Comparison of ENCODE assay signal across 31 mouse cellular contexts in the genomic region with DNA sequence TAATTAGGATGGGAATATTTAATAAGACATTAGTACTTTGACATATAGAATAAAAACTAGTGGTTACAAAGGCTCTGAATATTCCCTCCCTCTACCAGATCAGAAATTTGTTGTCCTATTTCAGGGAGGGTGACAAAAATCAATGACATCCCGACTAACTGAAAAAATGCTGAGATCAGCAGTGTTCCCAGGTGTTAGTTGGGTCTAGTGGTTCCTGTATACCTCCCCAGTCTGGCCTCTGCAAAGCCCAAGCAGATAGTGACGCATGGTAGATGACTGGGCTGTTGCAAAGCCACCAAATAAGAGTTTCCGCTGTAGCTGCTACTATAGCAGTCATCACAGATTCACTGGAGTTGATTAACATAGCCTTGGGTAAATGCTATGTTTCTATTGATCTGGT. TPM values are rescaled to one million over a fixed set of nuclear protein-coding genes. Genes with fewer than 3 reads are reported as not detected.
"Had no signal": no experiment of that assay in that cellular context is flagged by ENCODE, and none has a peak within 500 bp of the region (broad histone marks: within the 10 kb centered on the region; RNA-seq: fewer than 3 reads in every experiment).

No protein-coding gene starts in this region.

- H3K9ac ChIP-seq: embryonic facial prominence, embryonic 12.5 days; embryonic facial prominence, embryonic 13.5 days; embryonic facial prominence, embryonic 15.5 days; forebrain, embryonic 12.5 days; forebrain, embryonic 13.5 days; forebrain, embryonic 15.5 days; forebrain, postnatal 0 days had no signal

- H3K9me3 ChIP-seq: embryonic facial prominence, embryonic 10.5 days; embryonic facial prominence, embryonic 12.5 days; embryonic facial prominence, embryonic 13.5 days; embryonic facial prominence, embryonic 15.5 days; forebrain, embryonic 12.5 days; forebrain, embryonic 13.5 days; forebrain, embryonic 15.5 days; heart, embryonic 10.5 days had no signal

- DNase-seq: cerebellum, adult 8-10 months; cerebellum, adult 9-10 months; cerebellum, adult 9-11 months; cerebellum, postnatal 10 days; cerebellum, postnatal 14 days; cerebellum, postnatal 25 days; cerebellum, postnatal 36 days; embryo, embryonic 11 days; forebrain, postnatal 0 days; gastrocnemius, adult 2 months; gastrocnemius, postnatal 10 days; gastrocnemius, postnatal 14 days; gastrocnemius, postnatal 25 days; gastrocnemius, postnatal 36 days; heart, adult 18-20 months; heart, adult 2 months had no signal

- H3K36me3 ChIP-seq: embryonic facial prominence, embryonic 10.5 days; embryonic facial prominence, embryonic 12.5 days; embryonic facial prominence, embryonic 13.5 days; embryonic facial prominence, embryonic 15.5 days; forebrain, embryonic 10.5 days; forebrain, embryonic 12.5 days; forebrain, embryonic 15.5 days; heart, embryonic 10.5 days had no signal

- H3K4me3 ChIP-seq: embryonic facial prominence, embryonic 10.5 days; embryonic facial prominence, embryonic 12.5 days; embryonic facial prominence, embryonic 13.5 days; embryonic facial prominence, embryonic 15.5 days; erythroblast, embryonic 14.5 days; forebrain, embryonic 10.5 days; forebrain, embryonic 12.5 days; forebrain, embryonic 13.5 days; forebrain, embryonic 15.5 days; gastrocnemius, adult 2 months; heart, adult 2 months; heart, embryonic 10.5 days had no signal

- H3K4me1 ChIP-seq: embryonic facial prominence, embryonic 12.5 days; embryonic facial prominence, embryonic 13.5 days; embryonic facial prominence, embryonic 15.5 days; forebrain, embryonic 10.5 days; forebrain, embryonic 12.5 days; forebrain, embryonic 13.5 days; forebrain, embryonic 15.5 days had no signal

- H3K27ac ChIP-seq: embryonic facial prominence, embryonic 10.5 days; embryonic facial prominence, embryonic 12.5 days; embryonic facial prominence, embryonic 13.5 days; embryonic facial prominence, embryonic 15.5 days; forebrain, embryonic 10.5 days; forebrain, embryonic 12.5 days; forebrain, embryonic 13.5 days; forebrain, embryonic 15.5 days; gastrocnemius, adult 2 months; heart, adult 2 months; heart, embryonic 10.5 days had no signal

RNA-seq across cellular contexts. Expression of a gene that starts 59.9 kb away (rescaled TPM):
- total RNA-seq: common myeloid progenitor, adult 5-6 weeks; forebrain, postnatal 0 days; gastrocnemius, adult 18-20 months; gastrocnemius, adult 2 months; gastrocnemius, adult 8-10 months; gastrocnemius, postnatal 10 days; gastrocnemius, postnatal 14 days; gastrocnemius, postnatal 25 days; gastrocnemius, postnatal 36 days; granulocyte monocyte progenitor cell, adult 5-6 weeks; heart, adult 18-20 months; heart, adult 2 months; heart, adult 8-10 months had no signal
